Comparison of ENCODE assay signal across 29 mouse cellular contexts in the genomic region with DNA sequence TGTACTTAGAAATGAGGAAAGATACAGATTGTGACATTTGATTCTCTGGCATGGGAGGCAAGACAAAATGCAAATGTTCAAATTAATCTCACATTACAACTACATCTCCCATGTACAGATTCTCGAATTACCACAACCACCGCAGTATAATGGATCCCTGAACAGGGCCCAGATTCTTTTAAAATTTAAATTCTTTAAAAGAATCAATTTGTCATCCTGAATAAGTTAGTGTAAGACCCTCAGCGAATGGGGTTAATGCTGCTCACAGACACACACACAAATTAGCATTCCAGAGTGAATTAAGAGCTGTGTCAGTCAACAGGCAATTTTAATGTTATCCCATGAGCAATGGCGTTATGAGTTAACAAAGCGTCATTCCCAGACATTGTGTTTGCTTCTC. TPM values are rescaled to one million over a fixed set of nuclear protein-coding genes. Genes with fewer than 3 reads are reported as not detected.
"Had no signal": no experiment of that assay in that cellular context is flagged by ENCODE, and none has a peak within 500 bp of the region (broad histone marks: within the 10 kb centered on the region; RNA-seq: fewer than 3 reads in every experiment).

No protein-coding gene starts in this region.

- H3K36me3 ChIP-seq: heart, embryonic 13.5 days; heart, embryonic 15.5 days; hindbrain, embryonic 13.5 days; hindbrain, embryonic 15.5 days; kidney, embryonic 15.5 days; limb, embryonic 13.5 days; limb, embryonic 15.5 days; liver, embryonic 12.5 days had no signal

- H3K4me1 ChIP-seq: heart, embryonic 13.5 days; heart, embryonic 15.5 days; hindbrain, embryonic 13.5 days; hindbrain, embryonic 15.5 days; kidney, embryonic 15.5 days; limb, embryonic 15.5 days; liver, embryonic 12.5 days had no signal

- H3K9ac ChIP-seq: heart, embryonic 13.5 days; heart, embryonic 15.5 days; hindbrain, embryonic 13.5 days; hindbrain, embryonic 15.5 days; kidney, embryonic 15.5 days; limb, embryonic 13.5 days; limb, embryonic 15.5 days; liver, embryonic 12.5 days; liver, embryonic 14.5 days had no signal

- H3K9me3 ChIP-seq: heart, embryonic 13.5 days; heart, embryonic 15.5 days; hindbrain, embryonic 13.5 days; hindbrain, embryonic 15.5 days; kidney, embryonic 15.5 days; limb, embryonic 13.5 days; limb, embryonic 15.5 days; liver, embryonic 12.5 days had no signal

- H3K4me3 ChIP-seq: heart, adult 2 months; heart, embryonic 13.5 days; heart, embryonic 15.5 days; hindbrain, embryonic 13.5 days; hindbrain, embryonic 15.5 days; kidney, embryonic 15.5 days; limb, embryonic 13.5 days; limb, embryonic 15.5 days; liver, embryonic 12.5 days had no signal

- DNase-seq: gastrocnemius, postnatal 14 days; gastrocnemius, postnatal 36 days; heart, adult 11 months; heart, adult 2 months; heart, postnatal 14 days; heart, postnatal 36 days; kidney, adult 11 months; kidney, adult 2 months; kidney, adult 9 months; kidney, postnatal 14 days; kidney, postnatal 36 days; layer of hippocampus, adult 9-11 months; layer of hippocampus, postnatal 36 days; left cerebral cortex, postnatal 4 days had no signal

- H3K4me2 ChIP-seq: heart, embryonic 11.5 days; heart, embryonic 13.5 days; heart, embryonic 15.5 days; hindbrain, embryonic 13.5 days; hindbrain, embryonic 15.5 days; kidney, embryonic 15.5 days; limb, embryonic 13.5 days; limb, embryonic 15.5 days; liver, embryonic 12.5 days had no signal

- H3K27ac ChIP-seq: heart, adult 2 months; heart, embryonic 13.5 days; heart, embryonic 15.5 days; hindbrain, embryonic 13.5 days; hindbrain, embryonic 15.5 days; hindbrain, postnatal 0 days; kidney, embryonic 15.5 days; kidney, postnatal 0 days; limb, embryonic 13.5 days; limb, embryonic 15.5 days; liver, embryonic 12.5 days; liver, embryonic 14.5 days had no signal

- ATAC-seq: hindbrain, postnatal 0 days; intestine, embryonic 16.5 days; liver, embryonic 12.5 days had no signal

- H3K27me3 ChIP-seq: heart, embryonic 13.5 days; heart, embryonic 15.5 days; hindbrain, embryonic 13.5 days; hindbrain, embryonic 15.5 days; kidney, embryonic 15.5 days; limb, embryonic 13.5 days; limb, embryonic 15.5 days; liver, embryonic 12.5 days had no signal

RNA-seq across cellular contexts. Expression of a gene that starts 44.3 kb away (rescaled TPM):
- total RNA-seq: hematopoietic stem cell, adult 5-6 weeks had no signal
- polyA plus RNA-seq: liver, embryonic 14.5 days; liver, embryonic 16.5 days had no signal
